Mouse (Mus musculus) A20 (cell line): ENCODE data around the gene Cyp2ab1.
A peak's percentile ranks its signal among the peaks of the same experiment; 100 is the strongest.
"Not testable (repeated sequence)": the region's sequence is repeated elsewhere in the genome, so short reads cannot be mapped to it uniquely, and the experiment has no call there.

ENCODE experiments used
- DNase-seq: peaks from one replicate; pipeline ENCODE4 v3.0.0-alpha.2; 2011; ENCODE audit warnings: low read depth, low spot score

Gene Cyp2ab1

GRCm38 (mm10) chr16:20325286-20325685, at the start of gene Cyp2ab1:
TSS of gene Cyp2ab1 (minus strand) at chr16:20325404.
- DNase-seq: peak; percentile 29

GRCm38 (mm10) chr16:20371731-20372130, 46.5 kb upstream of the Cyp2ab1 start:
- DNase-seq: no peak

- DNase-seq: no peak
Observed at GRCm38 (mm10) chr16:20368221-20368620, 43.0 kb upstream of the Cyp2ab1 start.

GRCm38 (mm10) chr16:20362121-20362520, 36.9 kb upstream of the Cyp2ab1 start:
- no peak for DNase-seq

GRCm38 (mm10) chr16:20361496-20361895, 36.3 kb upstream of the Cyp2ab1 start:
- DNase-seq: not testable (repeated sequence)

DNA sequence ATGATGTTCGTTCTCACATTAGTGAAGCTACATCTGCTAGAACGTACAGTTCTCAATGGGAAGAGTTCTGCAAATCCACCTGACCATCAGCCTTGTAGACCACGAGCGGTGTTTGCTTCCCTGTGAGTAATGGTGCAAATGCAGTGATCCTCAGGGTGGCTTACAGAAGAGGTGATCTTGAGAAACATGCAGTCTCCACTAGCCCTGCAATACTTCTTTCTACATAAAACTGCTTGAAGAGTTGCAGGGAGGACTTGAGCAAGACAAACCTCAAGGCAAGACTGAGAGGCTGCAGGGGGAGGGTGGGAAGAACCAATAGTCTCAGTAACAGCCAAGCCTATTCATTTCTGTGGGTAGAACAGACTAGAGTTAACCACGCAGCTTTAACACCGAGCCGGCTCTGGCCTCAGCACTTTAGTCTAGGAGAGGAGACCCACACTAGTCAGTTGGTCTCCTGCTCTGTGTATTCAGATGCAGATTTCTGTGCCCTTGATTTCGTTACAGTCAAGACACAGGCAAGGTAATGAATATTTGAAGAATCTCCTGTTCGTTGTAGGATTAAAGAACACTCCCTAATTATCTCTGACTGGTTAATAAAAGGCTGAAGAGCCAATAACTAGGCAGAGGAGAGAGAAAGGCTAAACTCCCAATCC, 34.6 kb upstream of the Cyp2ab1 start:
- DNase-seq: no peak

DNA sequence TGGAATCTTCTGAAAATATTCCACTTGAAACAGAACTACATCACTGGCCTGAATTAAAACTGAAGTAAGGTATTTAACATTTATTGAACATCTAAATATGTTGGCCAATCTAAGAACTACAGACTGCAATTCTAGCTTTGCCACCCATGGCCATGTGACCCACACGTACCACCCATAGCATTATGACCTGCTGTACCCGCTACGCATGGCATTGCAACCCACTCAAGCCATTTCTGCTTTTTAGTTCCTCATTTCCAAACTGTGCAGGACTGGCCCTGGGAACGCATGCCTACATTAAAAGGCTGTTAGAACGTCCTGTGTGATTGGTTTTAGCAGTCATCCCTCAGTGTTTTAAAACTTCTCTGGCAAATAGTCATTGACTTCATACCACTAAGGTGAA, 32.6 kb upstream of the Cyp2ab1 start:
- DNase-seq: peak; percentile 5

GRCm38 (mm10) chr16:20354762-20355161, 29.6 kb upstream of the Cyp2ab1 start:
- DNase-seq: no peak

DNA sequence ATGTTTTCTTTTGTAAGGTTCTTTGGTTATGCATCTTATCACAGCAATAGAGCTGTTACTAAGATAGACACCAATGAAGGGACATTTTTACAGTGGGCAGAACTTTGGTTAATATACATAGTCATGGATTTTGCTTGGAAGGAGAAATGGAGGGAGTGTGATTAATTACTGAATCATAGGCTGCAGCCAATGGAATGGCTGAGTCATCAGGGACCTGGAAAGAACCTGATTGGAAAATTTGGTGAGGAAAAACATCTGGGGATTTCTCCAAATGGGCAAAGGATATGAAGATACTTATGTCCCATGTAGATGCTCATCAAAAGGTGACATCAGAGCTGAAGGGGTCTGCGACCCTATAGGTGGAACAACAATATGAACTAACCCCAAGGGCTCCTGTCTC, 28.8 kb upstream of the Cyp2ab1 start:
- DNase-seq: no peak

DNA sequence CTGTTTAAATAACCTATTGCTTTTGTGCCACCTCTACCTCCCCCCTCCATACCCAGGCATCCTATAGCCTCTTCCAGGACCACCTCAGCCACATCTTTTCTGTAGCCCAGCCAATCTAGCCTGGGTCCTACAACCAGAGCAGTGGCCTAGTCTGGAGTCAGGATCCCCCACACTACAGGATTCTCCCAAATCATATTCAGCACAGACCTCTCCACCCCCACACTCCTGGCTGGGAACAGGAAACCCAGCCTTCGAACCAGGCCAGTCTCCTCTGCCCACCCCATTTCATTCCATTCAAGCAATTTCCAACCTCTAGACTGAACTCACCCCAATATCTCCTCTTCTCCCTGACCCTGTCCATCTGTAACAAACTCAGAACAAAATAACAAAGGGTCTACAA, 20.3 kb upstream of the Cyp2ab1 start:
- DNase-seq: no peak

DNA sequence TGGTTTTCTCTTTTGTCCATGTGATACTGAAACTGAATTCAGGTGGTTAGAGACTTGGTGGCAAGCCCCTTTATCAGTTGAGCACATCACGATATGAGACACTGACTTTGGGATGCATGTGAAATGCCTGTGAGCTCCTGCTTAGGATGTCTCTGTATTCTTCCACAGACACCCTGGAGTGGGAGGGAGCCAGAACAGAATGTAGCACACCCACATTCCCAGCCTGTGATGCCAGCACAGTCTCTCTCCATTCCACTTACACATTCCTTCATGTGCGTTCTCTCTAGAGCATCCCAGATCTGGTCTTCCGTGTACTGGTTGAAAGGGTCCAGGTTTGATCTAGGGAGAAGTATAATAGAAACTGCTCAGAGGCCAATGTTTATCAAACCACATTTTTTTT, 13.4 kb upstream of the Cyp2ab1 start:
- no peak for DNase-seq

DNA sequence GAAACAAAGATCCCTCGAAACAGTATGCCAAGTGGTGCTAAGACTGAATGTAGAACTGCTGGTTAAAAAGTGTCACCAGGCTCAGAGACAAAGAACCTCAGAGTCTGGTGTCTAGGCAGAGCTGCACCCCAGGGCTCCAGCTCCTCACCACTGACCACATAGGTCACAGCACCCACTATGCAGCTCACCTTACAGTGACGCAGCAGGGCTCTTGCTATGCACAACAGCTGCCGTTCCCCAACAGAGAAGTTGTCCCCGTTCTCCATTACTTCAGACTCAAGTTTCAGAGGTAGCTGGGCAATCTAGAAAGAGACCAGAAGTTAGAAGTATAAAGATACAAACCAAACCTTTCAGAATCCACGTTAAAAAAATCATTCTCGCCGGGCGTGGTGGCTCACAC, 9.7 kb upstream of the Cyp2ab1 start:
- no peak for DNase-seq

DNA sequence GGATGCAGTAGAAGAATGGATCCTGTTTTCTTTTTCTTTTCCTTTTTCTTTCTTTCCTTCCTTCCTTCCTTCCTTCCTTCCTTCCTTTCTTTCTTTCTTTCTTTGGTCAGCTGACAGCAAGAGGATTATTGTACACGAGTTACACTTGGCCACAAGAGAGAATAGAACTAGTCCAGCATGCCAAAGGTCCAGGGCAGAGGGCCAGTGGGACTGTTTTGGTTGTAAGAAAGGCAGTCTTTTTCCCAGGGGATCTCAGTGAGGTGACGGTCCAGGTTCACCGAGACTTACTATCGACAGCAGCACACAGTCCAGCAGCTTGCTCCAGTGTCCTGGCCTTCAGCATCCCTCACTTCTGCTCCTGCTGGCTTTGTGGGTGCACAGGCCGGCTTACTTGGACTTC, 3.1 kb upstream of the Cyp2ab1 start:
- DNase-seq: no peak

DNA sequence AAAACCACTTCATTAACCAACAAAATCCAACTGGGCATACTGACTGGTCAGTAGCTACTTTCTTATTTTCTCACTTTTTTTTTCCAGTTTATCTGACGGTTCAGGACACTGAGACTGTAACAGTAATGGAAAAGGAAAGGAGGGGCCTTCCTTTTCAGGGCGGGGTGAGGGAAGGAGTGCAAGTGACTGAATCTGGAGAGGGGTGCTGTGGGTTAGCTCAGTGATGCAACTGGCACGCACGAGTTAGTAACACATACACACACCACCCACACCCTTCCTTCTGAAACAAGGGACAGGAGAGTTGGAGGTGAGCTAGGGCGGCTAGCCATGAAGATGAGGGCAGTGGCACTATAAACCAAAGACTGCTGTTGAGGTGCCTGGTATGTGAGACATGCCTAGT, 1.3 kb downstream of the Cyp2ab1 start:
- no peak for DNase-seq

DNA sequence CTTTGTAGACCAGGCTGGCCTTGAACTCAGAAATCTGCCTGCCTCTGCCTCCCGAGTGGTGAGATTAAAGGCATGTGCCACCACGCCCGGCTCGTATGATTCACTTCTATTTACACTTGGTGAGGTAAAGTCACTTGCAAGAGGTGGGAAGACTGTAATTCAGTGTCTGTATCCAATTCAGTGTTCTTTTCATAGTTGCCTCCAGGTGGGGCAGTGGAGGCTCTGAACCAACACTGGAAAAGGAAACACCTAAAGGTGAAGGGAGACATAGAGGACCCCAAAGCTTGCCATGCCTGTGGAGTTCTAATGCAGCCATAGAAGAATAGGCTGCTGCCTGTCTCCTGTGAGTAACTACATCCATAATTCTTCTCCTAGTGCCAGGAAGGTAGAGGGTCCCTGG, 2.9 kb downstream of the Cyp2ab1 start:
- peak; percentile 24 for DNase-seq

GRCm38 (mm10) chr16:20316770-20317169, 8.4 kb downstream of the Cyp2ab1 start:
- DNase-seq: no peak

GRCm38 (mm10) chr16:20315266-20315665, 9.9 kb downstream of the Cyp2ab1 start:
- DNase-seq: no peak

DNA sequence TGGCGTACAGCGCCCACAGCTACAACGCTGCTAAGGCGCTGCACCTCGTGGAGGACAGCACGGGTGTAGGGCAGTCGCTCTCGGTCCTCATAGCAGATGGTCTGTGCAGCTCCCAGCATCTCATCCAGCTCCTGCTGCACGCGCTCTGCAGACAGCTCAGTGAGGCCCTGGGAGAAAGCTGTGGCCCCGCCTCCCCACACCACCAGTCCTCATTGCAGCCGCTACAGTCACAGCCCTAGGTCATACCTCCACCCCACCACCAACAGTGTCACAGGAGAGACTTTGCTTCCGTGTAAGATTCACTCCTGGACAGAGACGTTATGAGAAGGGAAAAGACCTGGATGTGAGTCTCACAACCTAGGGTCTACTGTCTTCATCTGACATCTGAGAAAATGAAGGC, 12.9 kb downstream of the Cyp2ab1 start:
- no peak for DNase-seq

DNA sequence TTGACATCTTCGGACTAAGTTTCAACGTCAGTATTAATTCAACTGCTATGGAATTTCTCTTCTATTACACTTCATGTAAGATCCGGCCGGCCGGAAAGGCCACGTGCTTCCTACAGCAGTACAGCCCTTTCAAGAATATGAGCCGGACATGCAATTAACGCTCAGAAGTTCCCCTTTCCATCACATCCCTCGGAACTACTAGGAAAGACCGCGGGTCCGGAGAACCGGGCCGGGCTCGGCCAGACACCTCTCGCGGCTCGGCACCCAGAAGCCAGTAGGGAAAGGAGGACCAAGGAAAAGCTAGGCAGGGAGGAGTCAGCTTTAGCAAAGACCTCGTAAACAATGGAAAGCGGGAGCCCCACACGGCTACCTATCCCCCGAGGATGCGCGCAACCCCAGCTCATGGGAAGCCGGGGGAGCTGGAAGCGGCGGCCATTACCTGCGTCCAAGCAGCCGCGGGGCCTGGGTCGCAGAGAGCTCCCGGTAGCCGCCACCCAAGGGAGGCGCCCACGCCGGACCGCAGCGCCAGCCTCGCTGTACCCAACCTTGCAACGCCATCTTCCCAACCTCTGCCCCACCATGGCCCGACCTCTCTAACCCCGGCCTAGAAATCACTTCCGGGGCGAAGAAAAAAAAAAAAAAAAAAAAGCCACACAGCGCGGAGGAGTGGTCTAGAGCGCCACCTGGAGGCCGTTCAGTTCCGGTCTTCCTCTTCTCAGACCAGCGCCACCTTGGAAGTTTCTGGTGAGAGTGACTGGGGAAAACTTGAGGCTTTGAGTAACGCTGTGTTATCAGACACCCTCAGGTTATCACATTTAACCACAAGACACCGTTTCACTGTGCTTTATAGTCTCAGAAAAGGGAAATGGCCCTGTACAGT, 23.2 kb downstream of the Cyp2ab1 start, which contains the start of gene Parl:
Gene Parl (minus strand): TSS at position 618 of the 880 bp plus-strand sequence.
- DNase-seq: peak; percentile 93

GRCm38 (mm10) chr16:20300076-20300475, 25.1 kb downstream of the Cyp2ab1 start:
- no peak for DNase-seq

DNA sequence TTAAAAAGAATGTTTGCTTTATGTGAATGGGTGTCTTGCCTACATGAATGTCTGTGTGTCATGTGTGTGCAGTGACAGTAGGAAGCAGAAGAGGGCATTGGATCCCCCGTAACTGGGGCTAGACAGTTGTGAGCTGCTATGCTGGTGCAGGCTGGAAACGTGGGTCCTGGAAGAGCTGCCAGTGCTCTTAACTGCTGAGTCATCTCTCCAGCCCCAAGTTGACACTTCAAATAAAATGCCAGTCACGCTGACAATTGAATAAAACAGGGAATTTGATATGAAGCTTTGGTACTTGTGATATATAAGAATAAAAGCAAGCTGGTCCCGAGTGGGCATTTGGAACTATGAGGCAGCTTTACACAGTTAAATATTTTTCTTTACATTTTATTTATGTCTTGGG, 45.0 kb downstream of the Cyp2ab1 start:
- no peak for DNase-seq

GRCm38 (mm10) chr16:20279395-20279794, 45.8 kb downstream of the Cyp2ab1 start:
- no peak for DNase-seq

- DNase-seq: no peak
Observed at GRCm38 (mm10) chr16:20272994-20273393, 52.2 kb downstream of the Cyp2ab1 start.
